Mouse (Mus musculus) limb, embryonic 10.5 days (tissue): ENCODE measurements around the gene Txk. TPM values are rescaled to one million over a fixed set of nuclear protein-coding genes. Genes with fewer than 3 reads are reported as not detected.

ENCODE experiments used
- DNase-seq: peaks from one replicate; pipeline ENCODE4 v3.0.0-alpha.2; 2017; ENCODE audit warnings: low spot score
- H3K27ac ChIP-seq: fragments of 300-500 bp; sonication (generic); 2 replicates; pipeline ENCODE4 v1.5.1; 2016; ENCODE audit warnings: mild to moderate bottlenecking
- H3K27me3 ChIP-seq: fragments of 300-500 bp; sonication (generic); 2 replicates; pipeline ENCODE4 v1.6.1; 2016; ENCODE audit warnings: low read depth, mild to moderate bottlenecking; ENCODE audit not compliant: poor library complexity, severe bottlenecking
- H3K36me3 ChIP-seq: fragments of 300-500 bp; sonication (generic); 2 replicates; pipeline ENCODE4 v1.6.1; 2016; ENCODE audit warnings: mild to moderate bottlenecking, moderate library complexity
- H3K4me1 ChIP-seq: fragments of 300-500 bp; sonication (generic); 2 replicates; pipeline ENCODE4 v1.6.1; 2016
- H3K4me3 ChIP-seq: fragments of 300-500 bp; sonication (generic); 2 replicates; pipeline ENCODE4 v1.5.1; 2016; ENCODE audit warnings: mild to moderate bottlenecking, moderate library complexity
- H3K9me3 ChIP-seq: fragments of 300-500 bp; sonication (generic); replicated peaks from 2 replicates; pipeline ENCODE4 v1.6.1; 2016; ENCODE audit warnings: mild to moderate bottlenecking
- WGBS: fragments of 180-500 bp; shearing (Covaris S2); methylation state at CpG from one replicate; pipeline ENCODE4 v1.1.7; 2016; 5-methylcytosine and 5-hydroxymethylcytosine counted together
- polyA plus RNA-seq: library from polyadenylated mRNA; unstranded; fragments of >200 nt; fragmentation: Nextera tagmentation; extraction: Ambion mirVana; gene quantifications from 2 replicates; pipeline ENCODE4 v1.2.1, GENCODE M21; 2016

Txk gene
- polyA plus RNA-seq, 1 experiment from 2014 or later: not detected

GRCm38 (mm10) chr5:72699500-72699818 is 53.1 kb downstream of the Txk start:
- H3K9me3 ChIP-seq: no peaks in the 10 kb centered on the region
- H3K4me3 ChIP-seq: no peak overlapping the region
- peaks cover 6% of the 10 kb centered on the region; the same call in 1 of the 2 replicates for H3K4me1 ChIP-seq
- H3K36me3 ChIP-seq: no peaks in the 10 kb centered on the region
- no peak overlapping the region for H3K27ac ChIP-seq
- no peak for DNase-seq
- no peaks in the 10 kb centered on the region for H3K27me3 ChIP-seq
- WGBS: 45% methylated on average over 2 of the region's 2 CpGs

- H3K4me1 ChIP-seq: peaks cover 6% of the 10 kb centered on the region; the same call in 1 of the 2 replicates
- H3K9me3 ChIP-seq: no peaks in the 10 kb centered on the region
- no peak overlapping the region for H3K27ac ChIP-seq
- WGBS: 71% methylated on average over 7 of the region's 7 CpGs
- H3K36me3 ChIP-seq: no peaks in the 10 kb centered on the region
- no peak for DNase-seq
- H3K4me3 ChIP-seq: no peak overlapping the region
- no peaks in the 10 kb centered on the region for H3K27me3 ChIP-seq
Observed at GRCm38 (mm10) chr5:72698818-72699499, 53.6 kb downstream of the Txk start.

GRCm38 (mm10) chr5:72698343-72698742 is 54.2 kb downstream of the Txk start:
- DNase-seq: no peak
- Histone ChIP-seq H3K27me3 (no peaks in the 10 kb centered on the region), H3K9me3 (no peaks in the 10 kb centered on the region), H3K4me1 (peaks cover 6% of the 10 kb centered on the region; the same call in 1 of the 2 replicates), H3K36me3 (no peaks in the 10 kb centered on the region), H3K4me3 (no peak overlapping the region), H3K27ac (no peak overlapping the region)
- 78% methylated on average over 3 of the region's 3 CpGs for WGBS

- no peak overlapping the region for H3K4me3 ChIP-seq
- H3K27ac ChIP-seq: no peak overlapping the region
- H3K9me3 ChIP-seq: no peaks in the 10 kb centered on the region
- H3K36me3 ChIP-seq: no peaks in the 10 kb centered on the region
- no peaks in the 10 kb centered on the region for H3K4me1 ChIP-seq
- no peak for DNase-seq
- 83% methylated on average over 13 of the region's 13 CpGs for WGBS
- H3K27me3 ChIP-seq: no peaks in the 10 kb centered on the region
Observed at GRCm38 (mm10) chr5:72696491-72696890, 56.1 kb downstream of the Txk start.

- Histone ChIP-seq H3K36me3 (no peaks in the 10 kb centered on the region), H3K4me3 (no peak overlapping the region), H3K27ac (no peak overlapping the region), H3K27me3 (no peaks in the 10 kb centered on the region), H3K9me3 (no peaks in the 10 kb centered on the region), H3K4me1 (no peaks in the 10 kb centered on the region)
- WGBS: 94% methylated on average over 2 of the region's 2 CpGs
- no peak for DNase-seq
Observed at GRCm38 (mm10) chr5:72694684-72695083, 57.9 kb downstream of the Txk start.

- DNase-seq: no peak
- Histone ChIP-seq H3K27ac (no peak overlapping the region), H3K9me3 (no peaks in the 10 kb centered on the region), H3K36me3 (no peaks in the 10 kb centered on the region), H3K4me1 (no peaks in the 10 kb centered on the region), H3K4me3 (no peak overlapping the region), H3K27me3 (no peaks in the 10 kb centered on the region)
- 96% methylated on average over 5 of the region's 5 CpGs for WGBS
Observed at GRCm38 (mm10) chr5:72690516-72690915, 62.1 kb downstream of the Txk start.

- no peaks in the 10 kb centered on the region for H3K4me1 ChIP-seq
- H3K27me3 ChIP-seq: no peaks in the 10 kb centered on the region
- no peak for DNase-seq
- WGBS: 93% methylated on average over 7 of the region's 7 CpGs
- no peak overlapping the region for H3K4me3 ChIP-seq
- H3K36me3 ChIP-seq: no peaks in the 10 kb centered on the region
- no peaks in the 10 kb centered on the region for H3K9me3 ChIP-seq
- H3K27ac ChIP-seq: no peak overlapping the region
Observed at GRCm38 (mm10) chr5:72689556-72689955, 63.0 kb downstream of the Txk start.

- no peak for DNase-seq
- Histone ChIP-seq H3K36me3 (no peaks in the 10 kb centered on the region), H3K4me3 (no peak overlapping the region), H3K9me3 (no peaks in the 10 kb centered on the region), H3K4me1 (no peaks in the 10 kb centered on the region), H3K27me3 (no peaks in the 10 kb centered on the region), H3K27ac (no peak overlapping the region)
- 85% methylated on average over 6 of the region's 6 CpGs for WGBS
Observed at GRCm38 (mm10) chr5:72681451-72681850, 71.1 kb downstream of the Txk start.

GRCm38 (mm10) chr5:72674994-72675542 is 77.5 kb downstream of the Txk start:
- H3K27me3 ChIP-seq: no peaks in the 10 kb centered on the region
- H3K36me3 ChIP-seq: no peaks in the 10 kb centered on the region
- H3K27ac ChIP-seq: no peak overlapping the region
- no peaks in the 10 kb centered on the region for H3K4me1 ChIP-seq
- 87% methylated on average over 9 of the region's 9 CpGs for WGBS
- H3K4me3 ChIP-seq: no peak overlapping the region
- no peak for DNase-seq
- no peaks in the 10 kb centered on the region for H3K9me3 ChIP-seq

- Histone ChIP-seq H3K4me3 (no peak overlapping the region), H3K27ac (no peak overlapping the region), H3K36me3 (no peaks in the 10 kb centered on the region), H3K4me1 (no peaks in the 10 kb centered on the region), H3K27me3 (no peaks in the 10 kb centered on the region), H3K9me3 (no peaks in the 10 kb centered on the region)
- DNase-seq: no peak
- WGBS: 88% methylated on average over 8 of the region's 8 CpGs
Observed at GRCm38 (mm10) chr5:72671017-72671699, 81.4 kb downstream of the Txk start.

- H3K9me3 ChIP-seq: no peaks in the 10 kb centered on the region
- no peak overlapping the region for H3K27ac ChIP-seq
- DNase-seq: no peak
- no peaks in the 10 kb centered on the region for H3K4me1 ChIP-seq
- no peak overlapping the region for H3K4me3 ChIP-seq
- WGBS: 90% methylated on average over 9 of the region's 9 CpGs
- no peaks in the 10 kb centered on the region for H3K36me3 ChIP-seq
- no peaks in the 10 kb centered on the region for H3K27me3 ChIP-seq
Observed at GRCm38 (mm10) chr5:72668351-72668750, 84.2 kb downstream of the Txk start.

GRCm38 (mm10) chr5:72666428-72666827 is 86.1 kb downstream of the Txk start:
- H3K36me3 ChIP-seq: no peaks in the 10 kb centered on the region
- no peak overlapping the region for H3K4me3 ChIP-seq
- no peaks in the 10 kb centered on the region for H3K4me1 ChIP-seq
- no peak overlapping the region for H3K27ac ChIP-seq
- no peaks in the 10 kb centered on the region for H3K9me3 ChIP-seq
- H3K27me3 ChIP-seq: no peaks in the 10 kb centered on the region
- 88% methylated on average over 7 of the region's 7 CpGs for WGBS
- no peak for DNase-seq

GRCm38 (mm10) chr5:72665281-72665680 is 87.3 kb downstream of the Txk start:
- no peaks in the 10 kb centered on the region for H3K27me3 ChIP-seq
- WGBS: 27% methylated on average over 5 of the region's 5 CpGs
- no peaks in the 10 kb centered on the region for H3K36me3 ChIP-seq
- no peak overlapping the region for H3K27ac ChIP-seq
- no peaks in the 10 kb centered on the region for H3K4me1 ChIP-seq
- DNase-seq: peak; percentile 68
- no peaks in the 10 kb centered on the region for H3K9me3 ChIP-seq
- no peak overlapping the region for H3K4me3 ChIP-seq
